Mouse (Mus musculus): ENCODE data around the gene Casp9. TPM values are rescaled to one million over a fixed set of nuclear protein-coding genes. Genes with fewer than 3 reads are reported as not detected.

The Casp9 gene
- polyA plus RNA-seq, 1 experiment from 2014 or later = 21.1 TPM

GRCm38 (mm10) chr4:141845999-141846398, 52.6 kb downstream of the Casp9 start, which contains the start of gene Ctrc:
Gene Ctrc (minus strand): TSS chr4:141846359.
- Histone ChIP-seq H3K4me1 (replicated peaks) (no peaks in the 10 kb centered on the region), H3K27ac (ENCODE audit: poor library complexity, severe bottlenecking) (no peak within 1 kb of the TSS), H3K36me3 (no peaks in the 10 kb centered on the region), H3K4me3 (no peak within 1 kb of the TSS), H3K9me3 (replicated peaks) (no peaks in the 10 kb centered on the region), H3K9ac (no peak within 1 kb of the TSS), H3K27me3 (replicated peaks) (no peaks in the 10 kb centered on the region), H3K4me2 (no peak within 1 kb of the TSS)
- no peak for ATAC-seq (ENCODE audit: insufficient number of reproducible peaks, low FRiP score)
- WGBS = 75% methylated on average over 6 of the region's 6 CpGs

GRCm38 (mm10) chr4:141853437-141853836, 60.0 kb downstream of the Casp9 start:
- Histone ChIP-seq H3K27ac (ENCODE audit: poor library complexity, severe bottlenecking) (no peak overlapping the region), H3K4me2 (no peak overlapping the region), H3K27me3 (replicated peaks) (no peaks in the 10 kb centered on the region), H3K36me3 (peaks cover 5% of the 10 kb centered on the region), H3K9me3 (replicated peaks) (no peaks in the 10 kb centered on the region), H3K9ac (no peak overlapping the region), H3K4me1 (replicated peaks) (0 out of 2 replicates have a peak, but pooled peaks cover 4% of the 10 kb centered on the region), H3K4me3 (no peak overlapping the region)
- ATAC-seq (ENCODE audit: insufficient number of reproducible peaks, low FRiP score) = no peak
- 85% methylated on average over 9 of the region's 9 CpGs for WGBS

GRCm38 (mm10) chr4:141857422-141857930, 64.1 kb downstream of the Casp9 start:
- 0 out of 2 replicates have a peak, but pooled peaks have one; percentile 22 for ATAC-seq (ENCODE audit: insufficient number of reproducible peaks, low FRiP score)
- H3K36me3 ChIP-seq = peaks cover 45% of the 10 kb centered on the region
- H3K27me3 ChIP-seq (replicated peaks) = no peaks in the 10 kb centered on the region
- no peak overlapping the region for H3K4me2 ChIP-seq
- 0 out of 2 replicates have a peak, but pooled peaks cover 4% of the 10 kb centered on the region for H3K4me1 ChIP-seq (replicated peaks)
- 19% methylated on average over 10 of the region's 10 CpGs for WGBS
- H3K9ac ChIP-seq = peak overlapping the region; percentile 21; the same call in 1 of the 2 replicates
- no peak overlapping the region for H3K4me3 ChIP-seq
- no peak overlapping the region for H3K27ac ChIP-seq (ENCODE audit: poor library complexity, severe bottlenecking)
- H3K9me3 ChIP-seq (replicated peaks) = no peaks in the 10 kb centered on the region

GRCm38 (mm10) chr4:141858501-141858900, 65.1 kb downstream of the Casp9 start:
- no peak overlapping the region for H3K27ac ChIP-seq (ENCODE audit: poor library complexity, severe bottlenecking)
- no peaks in the 10 kb centered on the region for H3K27me3 ChIP-seq (replicated peaks)
- no peak overlapping the region for H3K4me2 ChIP-seq
- H3K9ac ChIP-seq = no peak overlapping the region
- no peaks in the 10 kb centered on the region for H3K9me3 ChIP-seq (replicated peaks)
- no peak overlapping the region for H3K4me3 ChIP-seq
- no peak for ATAC-seq (ENCODE audit: insufficient number of reproducible peaks, low FRiP score)
- H3K36me3 ChIP-seq = peaks cover 46% of the 10 kb centered on the region
- H3K4me1 ChIP-seq (replicated peaks) = peaks cover 13% of the 10 kb centered on the region
- 86% methylated on average over 20 of the region's 20 CpGs for WGBS

GRCm38 (mm10) chr4:141859351-141859750, 65.9 kb downstream of the Casp9 start:
- Histone ChIP-seq H3K4me1 (replicated peaks) (peaks cover 22% of the 10 kb centered on the region), H3K9me3 (replicated peaks) (no peaks in the 10 kb centered on the region), H3K27me3 (replicated peaks) (no peaks in the 10 kb centered on the region), H3K4me3 (no peak overlapping the region), H3K4me2 (no peak overlapping the region), H3K27ac (ENCODE audit: poor library complexity, severe bottlenecking) (no peak overlapping the region), H3K9ac (no peak overlapping the region), H3K36me3 (peaks cover 51% of the 10 kb centered on the region)
- WGBS = 94% methylated on average over 14 of the region's 14 CpGs
- ATAC-seq (ENCODE audit: insufficient number of reproducible peaks, low FRiP score) = no peak

- Histone ChIP-seq H3K27me3 (replicated peaks) (no peaks in the 10 kb centered on the region), H3K9ac (0 out of 2 replicates have a peak overlapping the region, but pooled peaks have one; percentile 25), H3K4me2 (no peak overlapping the region), H3K36me3 (peaks cover 61% of the 10 kb centered on the region), H3K4me1 (replicated peaks) (peaks cover 28% of the 10 kb centered on the region), H3K4me3 (no peak overlapping the region), H3K9me3 (replicated peaks) (no peaks in the 10 kb centered on the region), H3K27ac (ENCODE audit: poor library complexity, severe bottlenecking) (no peak overlapping the region)
- no peak for ATAC-seq (ENCODE audit: insufficient number of reproducible peaks, low FRiP score)
- WGBS = 80% methylated on average over 19 of the region's 19 CpGs
Measured at GRCm38 (mm10) chr4:141860246-141860841, 66.9 kb downstream of the Casp9 start.

- H3K27ac ChIP-seq (ENCODE audit: poor library complexity, severe bottlenecking) = no peak overlapping the region
- H3K4me2 ChIP-seq = no peak overlapping the region
- no peak for ATAC-seq (ENCODE audit: insufficient number of reproducible peaks, low FRiP score)
- H3K9ac ChIP-seq = no peak overlapping the region
- H3K4me3 ChIP-seq = no peak overlapping the region
- 88% methylated on average over 17 of the region's 17 CpGs for WGBS
- H3K4me1 ChIP-seq (replicated peaks) = peaks cover 42% of the 10 kb centered on the region
- H3K36me3 ChIP-seq = peaks cover 64% of the 10 kb centered on the region
- H3K27me3 ChIP-seq (replicated peaks) = no peaks in the 10 kb centered on the region
- H3K9me3 ChIP-seq (replicated peaks) = no peaks in the 10 kb centered on the region
Measured at GRCm38 (mm10) chr4:141861591-141862295, 68.3 kb downstream of the Casp9 start.

GRCm38 (mm10) chr4:141862867-141863266, 69.5 kb downstream of the Casp9 start:
- Histone ChIP-seq H3K4me2 (no peak overlapping the region), H3K27ac (ENCODE audit: poor library complexity, severe bottlenecking) (0 out of 2 replicates have a peak overlapping the region, but pooled peaks have one; percentile 53), H3K27me3 (replicated peaks) (no peaks in the 10 kb centered on the region), H3K4me3 (no peak overlapping the region), H3K4me1 (replicated peaks) (peaks cover 49% of the 10 kb centered on the region), H3K9ac (peak overlapping the region; percentile 18; the same call in 1 of the 2 replicates), H3K9me3 (replicated peaks) (no peaks in the 10 kb centered on the region), H3K36me3 (peaks cover 62% of the 10 kb centered on the region)
- ATAC-seq (ENCODE audit: insufficient number of reproducible peaks, low FRiP score) = no peak
- 69% methylated on average over 5 of the region's 5 CpGs for WGBS

- H3K9me3 ChIP-seq (replicated peaks) = no peaks in the 10 kb centered on the region
- no peak overlapping the region for H3K4me3 ChIP-seq
- peak overlapping the region; percentile 53 for H3K27ac ChIP-seq (ENCODE audit: poor library complexity, severe bottlenecking)
- H3K27me3 ChIP-seq (replicated peaks) = no peaks in the 10 kb centered on the region
- H3K36me3 ChIP-seq = peaks cover 55% of the 10 kb centered on the region
- no peak overlapping the region for H3K4me2 ChIP-seq
- WGBS = 77% methylated on average over 7 of the region's 7 CpGs
- H3K4me1 ChIP-seq (replicated peaks) = peaks cover 58% of the 10 kb centered on the region
- no peak for ATAC-seq (ENCODE audit: insufficient number of reproducible peaks, low FRiP score)
- H3K9ac ChIP-seq = 0 out of 2 replicates have a peak overlapping the region, but pooled peaks have one; percentile 3
Measured at GRCm38 (mm10) chr4:141863726-141864280, 70.4 kb downstream of the Casp9 start.

GRCm38 (mm10) chr4:141864506-141864905, 71.1 kb downstream of the Casp9 start:
- Histone ChIP-seq H3K9ac (no peak overlapping the region), H3K4me3 (no peak overlapping the region), H3K4me2 (no peak overlapping the region), H3K27me3 (replicated peaks) (no peaks in the 10 kb centered on the region), H3K27ac (ENCODE audit: poor library complexity, severe bottlenecking) (no peak overlapping the region), H3K4me1 (replicated peaks) (peaks cover 65% of the 10 kb centered on the region), H3K36me3 (peaks cover 54% of the 10 kb centered on the region), H3K9me3 (replicated peaks) (no peaks in the 10 kb centered on the region)
- WGBS = 95% methylated on average over 8 of the region's 8 CpGs
- no peak for ATAC-seq (ENCODE audit: insufficient number of reproducible peaks, low FRiP score)

- WGBS = 92% methylated on average over 5 of the region's 5 CpGs
- no peak for ATAC-seq (ENCODE audit: insufficient number of reproducible peaks, low FRiP score)
- peaks cover 70% of the 10 kb centered on the region for H3K4me1 ChIP-seq (replicated peaks)
- H3K27me3 ChIP-seq (replicated peaks) = no peaks in the 10 kb centered on the region
- H3K9ac ChIP-seq = no peak overlapping the region; the same call in 1 of the 2 replicates
- peaks cover 52% of the 10 kb centered on the region for H3K36me3 ChIP-seq
- no peak overlapping the region for H3K4me3 ChIP-seq
- H3K9me3 ChIP-seq (replicated peaks) = no peaks in the 10 kb centered on the region
- no peak overlapping the region for H3K4me2 ChIP-seq
- no peak overlapping the region for H3K27ac ChIP-seq (ENCODE audit: poor library complexity, severe bottlenecking)
Measured at GRCm38 (mm10) chr4:141865006-141865405, 71.6 kb downstream of the Casp9 start.
